Mouse (Mus musculus) myocyte (in vitro differentiated cells): Measurements from ENCODE around the gene Leng9.

Source experiments
- POLR2A ChIP-seq: IDR thresholded peaks from one replicate; pipeline ENCODE4 v1.6.1; 2011; ENCODE audit warnings: low read depth, mild to moderate bottlenecking, control low read depth, moderate library complexity; ENCODE audit not compliant: insufficient read length
- POLR2AphosphoS2 ChIP-seq: IDR thresholded peaks from one replicate; pipeline ENCODE4 v1.6.1; 2011; ENCODE audit warnings: low read depth, control low read depth; ENCODE audit not compliant: insufficient read length
- TCF3 ChIP-seq: IDR thresholded peaks from one replicate; pipeline ENCODE4 v1.6.1; 2011; ENCODE audit warnings: low read depth, control low read depth; ENCODE audit not compliant: insufficient read length

DNA sequence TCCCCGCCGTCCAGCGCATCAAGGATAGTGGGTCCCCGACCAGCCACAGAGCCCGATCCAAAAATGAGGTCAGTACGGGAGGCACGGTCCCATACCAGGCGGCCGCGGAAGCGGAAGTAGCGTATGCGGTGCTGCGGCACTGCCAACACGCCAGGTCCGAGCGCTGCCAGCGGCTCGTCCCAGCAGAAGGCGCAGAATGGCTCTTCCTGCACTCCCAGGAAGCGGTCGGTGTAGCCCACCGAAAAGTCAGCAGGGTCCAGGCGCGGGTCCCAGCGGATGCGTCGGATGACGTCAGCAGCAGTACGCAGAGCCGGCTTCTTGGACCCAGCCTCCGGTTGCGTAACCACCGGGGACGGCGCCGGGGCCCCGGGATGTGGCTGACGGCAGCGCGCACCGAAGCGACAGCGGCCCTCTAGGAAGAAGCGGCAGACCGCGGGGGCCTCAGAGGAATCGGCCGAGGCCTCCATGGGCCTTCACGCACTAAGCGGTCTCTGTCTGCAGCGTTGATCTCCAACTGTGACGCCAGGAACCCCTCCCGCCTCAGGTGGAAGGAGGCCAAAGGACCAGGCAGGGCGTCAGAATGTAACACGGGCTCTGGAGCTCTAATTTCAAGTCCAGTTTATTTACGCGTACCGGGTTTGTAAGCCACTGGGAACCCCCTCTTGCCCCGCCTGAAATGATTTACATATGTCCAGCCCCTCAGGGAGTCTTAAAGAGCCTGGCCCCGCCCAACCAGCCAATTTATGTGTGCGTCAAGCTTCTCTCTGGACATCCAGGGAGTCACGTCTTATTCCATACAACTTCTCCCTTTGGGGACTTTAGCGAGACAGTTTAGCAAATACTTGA, 742 bp downstream of the Leng9 start:
- TF ChIP-seq POLR2A (peak; percentile 82), POLR2AphosphoS2 (peak; percentile 94), TCF3 (no peak)
